Mouse (Mus musculus) stomach, postnatal 0 days (tissue): ENCODE measurements around the gene Ube2h. TPM values are rescaled to one million over a fixed set of nuclear protein-coding genes. Genes with fewer than 3 reads are reported as not detected.

Experiments used
- ATAC-seq: fragments of 200-750 bp; cut with Nextera tagmentation; 2 replicates; pipeline ENCODE4 v1.8.0; 2017; ENCODE audit not compliant: low FRiP score, low TSS enrichment
- DNase-seq: peaks from one replicate; pipeline ENCODE4 v3.0.0-alpha.2; 2016; ENCODE audit warnings: low spot score
- H3K27ac ChIP-seq: fragments of 300-500 bp; sonication (generic); replicated peaks from 2 replicates; pipeline ENCODE4 v1.5.1; 2014; ENCODE audit warnings: mild to moderate bottlenecking, control low read depth
- H3K27me3 ChIP-seq: fragments of 300-500 bp; sonication (generic); 2 replicates; pipeline ENCODE4 v1.6.1; 2014; ENCODE audit warnings: low read length; ENCODE audit not compliant: control insufficient read depth, insufficient read depth
- H3K36me3 ChIP-seq: fragments of 300-500 bp; sonication (generic); 2 replicates; pipeline ENCODE4 v1.6.1; 2014; ENCODE audit warnings: low read length, mixed read lengths; ENCODE audit not compliant: control insufficient read depth, insufficient read depth
- H3K4me1 ChIP-seq: fragments of 300-500 bp; sonication (generic); replicated peaks from 2 replicates; pipeline ENCODE4 v1.6.1; 2014; ENCODE audit warnings: antibody characterized with exemption; ENCODE audit not compliant: control insufficient read depth, insufficient read depth
- H3K4me2 ChIP-seq: fragments of 300-500 bp; sonication (generic); replicated peaks from 2 replicates; pipeline ENCODE4 v1.6.1; 2014; ENCODE audit warnings: low read depth, mild to moderate bottlenecking, control low read depth, moderate library complexity
- H3K4me3 ChIP-seq: fragments of 300-500 bp; sonication (generic); 2 replicates; pipeline ENCODE4 v1.5.1; 2014; ENCODE audit warnings: low read depth, low read length, control low read depth
- H3K9ac ChIP-seq: fragments of 300-500 bp; sonication (generic); 2 replicates; pipeline ENCODE4 v1.6.1; 2014; ENCODE audit warnings: mild to moderate bottlenecking, low read length, control low read depth, mixed read lengths
- H3K9me3 ChIP-seq: fragments of 300-500 bp; sonication (generic); 2 replicates; pipeline ENCODE4 v1.6.1; 2016; ENCODE audit warnings: low read length; ENCODE audit not compliant: control insufficient read depth
- CTCF ChIP-seq: IDR thresholded peaks from 2 replicates; pipeline ENCODE4 v1.5.1; 2016; ENCODE audit warnings: antibody characterized with exemption, low read depth, mild to moderate bottlenecking, moderate library complexity
- EP300 ChIP-seq: optimal IDR thresholded peaks from 2 replicates; pipeline ENCODE3; 2016; ENCODE audit warnings: antibody characterized with exemption
- WGBS: fragments of 180-500 bp; shearing (Covaris S2); extraction: QIAGEN DNeasy Blood & Tissue Kit; methylation state at CpG from one replicate; pipeline ENCODE4 v1.1.7; 2014; 5-methylcytosine and 5-hydroxymethylcytosine counted together
- polyA plus RNA-seq: library from polyadenylated mRNA; unstranded; fragments of >200 nt; fragmentation: Nextera tagmentation; extraction: Ambion mirVana; gene quantifications from 2 replicates; pipeline ENCODE4 v1.2.1, GENCODE M21; 2015

The Ube2h gene
- polyA plus RNA-seq, 1 experiment from 2014 or later = 25.2 TPM

- H3K4me1 ChIP-seq = no peaks in the 10 kb centered on the region
- 80% methylated on average over 7 of the region's 7 CpGs for WGBS
- no peak for ATAC-seq
These were observed 64.2 kb downstream of the Ube2h start for GRCm38 (mm10) chr6:30240105-30240504.

GRCm38 (mm10) chr6:30239207-30239606 is 65.1 kb downstream of the Ube2h start:
- Histone ChIP-seq H3K27me3 (no peaks in the 10 kb centered on the region), H3K4me2 (no peak overlapping the region), H3K4me1 (no peaks in the 10 kb centered on the region), H3K9ac (no peak overlapping the region), H3K36me3 (no peaks in the 10 kb centered on the region; the same call in 1 of the 2 replicates), H3K27ac (no peak overlapping the region), H3K4me3 (no peak overlapping the region), H3K9me3 (no peaks in the 10 kb centered on the region)
- 84% methylated on average over 6 of the region's 6 CpGs for WGBS
- TF ChIP-seq CTCF (no peak), EP300 (no peak)
- DNase-seq (no peak), ATAC-seq (no peak)

More at GRCm38 (mm10) chr6:30240105-30240504, 64.2 kb downstream of the Ube2h start:
- H3K27me3 ChIP-seq = no peaks in the 10 kb centered on the region
- H3K36me3 ChIP-seq = no peaks in the 10 kb centered on the region; the same call in 1 of the 2 replicates
- H3K4me3 ChIP-seq = no peak overlapping the region
- H3K9ac ChIP-seq = no peak overlapping the region
- H3K27ac ChIP-seq = no peak overlapping the region
- no peaks in the 10 kb centered on the region for H3K9me3 ChIP-seq
- H3K4me2 ChIP-seq = no peak overlapping the region
- DNase-seq = no peak
- TF ChIP-seq CTCF = no peak
- TF ChIP-seq EP300 = no peak

GRCm38 (mm10) chr6:30238079-30238478 is 66.3 kb downstream of the Ube2h start:
- 90% methylated on average over 2 of the region's 2 CpGs for WGBS
- ATAC-seq = no peak

GRCm38 (mm10) chr6:30236564-30236963 is 67.8 kb downstream of the Ube2h start:
- ATAC-seq (no peak), DNase-seq (no peak)
- H3K4me3 ChIP-seq = no peak overlapping the region
- TF ChIP-seq CTCF (no peak), EP300 (no peak)
- H3K27me3 ChIP-seq = no peaks in the 10 kb centered on the region
- H3K9me3 ChIP-seq = no peaks in the 10 kb centered on the region
- no peaks in the 10 kb centered on the region for H3K4me1 ChIP-seq
- H3K36me3 ChIP-seq = no peaks in the 10 kb centered on the region; the same call in 1 of the 2 replicates
- H3K4me2 ChIP-seq = no peak overlapping the region
- H3K27ac ChIP-seq = no peak overlapping the region
- WGBS = 63% methylated on average over 1 of the region's 1 CpGs
- no peak overlapping the region for H3K9ac ChIP-seq

More at GRCm38 (mm10) chr6:30238079-30238478, 66.3 kb downstream of the Ube2h start:
- no peaks in the 10 kb centered on the region for H3K27me3 ChIP-seq
- no peaks in the 10 kb centered on the region for H3K9me3 ChIP-seq
- H3K4me1 ChIP-seq = no peaks in the 10 kb centered on the region
- no peak for TF ChIP-seq EP300
- TF ChIP-seq CTCF = no peak
- H3K4me3 ChIP-seq = no peak overlapping the region
- no peak overlapping the region for H3K27ac ChIP-seq
- H3K4me2 ChIP-seq = no peak overlapping the region
- H3K9ac ChIP-seq = no peak overlapping the region
- H3K36me3 ChIP-seq = no peaks in the 10 kb centered on the region; the same call in 1 of the 2 replicates
- no peak for DNase-seq

- Histone ChIP-seq H3K27me3 (no peaks in the 10 kb centered on the region), H3K4me2 (no peak overlapping the region), H3K9me3 (no peaks in the 10 kb centered on the region), H3K4me1 (no peaks in the 10 kb centered on the region), H3K27ac (no peak overlapping the region), H3K36me3 (no peaks in the 10 kb centered on the region), H3K4me3 (no peak overlapping the region), H3K9ac (no peak overlapping the region)
- ATAC-seq (no peak), DNase-seq (no peak)
- TF ChIP-seq CTCF (no peak), EP300 (no peak)
- 78% methylated on average over 4 of the region's 4 CpGs for WGBS
These were observed 72.5 kb downstream of the Ube2h start for GRCm38 (mm10) chr6:30231758-30232293.

GRCm38 (mm10) chr6:30230246-30230645 is 74.1 kb downstream of the Ube2h start:
- Histone ChIP-seq H3K4me1 (no peaks in the 10 kb centered on the region), H3K9me3 (no peaks in the 10 kb centered on the region), H3K27ac (no peak overlapping the region), H3K36me3 (no peaks in the 10 kb centered on the region), H3K9ac (no peak overlapping the region), H3K4me2 (no peak overlapping the region), H3K4me3 (no peak overlapping the region), H3K27me3 (no peaks in the 10 kb centered on the region)
- WGBS = 88% methylated on average over 7 of the region's 7 CpGs
- DNase-seq = no peak
- no peak for ATAC-seq
- no peak for TF ChIP-seq CTCF
- TF ChIP-seq EP300 = no peak
